Mouse (Mus musculus) kidney, embryonic 15.5 days (tissue): ENCODE measurements around the gene Actr10. TPM values are rescaled to one million over a fixed set of nuclear protein-coding genes. Genes with fewer than 3 reads are reported as not detected.

ENCODE experiments used
- ATAC-seq: fragments of 200-750 bp; cut with Nextera tagmentation; replicated peaks from 2 replicates; pipeline ENCODE4 v1.8.0; 2017; ENCODE audit warnings: moderate TSS enrichment; ENCODE audit not compliant: low FRiP score
- H3K27ac ChIP-seq: fragments of 300-500 bp; sonication (generic); 2 replicates; pipeline ENCODE4 v1.5.1; 2015; ENCODE audit warnings: mild to moderate bottlenecking, inconsistent platforms
- H3K27me3 ChIP-seq: fragments of 300-500 bp; sonication (generic); 2 replicates; pipeline ENCODE4 v1.6.1; 2015; ENCODE audit warnings: inconsistent platforms
- H3K36me3 ChIP-seq: fragments of 300-500 bp; sonication (generic); 2 replicates; pipeline ENCODE4 v1.6.1; 2015; ENCODE audit warnings: inconsistent platforms
- H3K4me1 ChIP-seq: fragments of 300-500 bp; sonication (generic); 2 replicates; pipeline ENCODE4 v1.6.1; 2015; ENCODE audit warnings: inconsistent platforms
- H3K4me2 ChIP-seq: fragments of 300-500 bp; sonication (generic); 2 replicates; pipeline ENCODE4 v1.6.1; 2015; ENCODE audit warnings: moderate library complexity, mild to moderate bottlenecking, inconsistent platforms
- H3K4me3 ChIP-seq: fragments of 300-500 bp; sonication (generic); replicated peaks from 2 replicates; pipeline ENCODE4 v1.5.1; 2015; ENCODE audit warnings: mild to moderate bottlenecking, inconsistent platforms
- H3K9ac ChIP-seq: fragments of 300-500 bp; sonication (generic); 2 replicates; pipeline ENCODE4 v1.6.1; 2015; ENCODE audit warnings: mild to moderate bottlenecking, inconsistent platforms
- H3K9me3 ChIP-seq: fragments of 300-500 bp; sonication (generic); replicated peaks from 2 replicates; pipeline ENCODE4 v1.6.1; 2016; ENCODE audit warnings: inconsistent platforms
- WGBS: fragments of 180-500 bp; shearing (Covaris S2); methylation state at CpG from one replicate; pipeline ENCODE4 v1.1.7; 2015; ENCODE audit warnings: mixed read lengths; 5-methylcytosine and 5-hydroxymethylcytosine counted together
- polyA plus RNA-seq: library from polyadenylated mRNA; unstranded; fragments of >200 nt; fragmentation: Nextera tagmentation; extraction: Ambion mirVana; gene quantifications from 2 replicates; pipeline ENCODE4 v1.2.1, GENCODE M21; 2015

The Actr10 gene
- polyA plus RNA-seq, 1 experiment from 2014 or later = 222 TPM

- Histone ChIP-seq H3K9me3 (no peaks in the 10 kb centered on the region), H3K9ac (peak overlapping the region; percentile 68), H3K4me2 (peak overlapping the region; percentile 68), H3K27me3 (no peaks in the 10 kb centered on the region), H3K4me3 (peak overlapping the region; percentile 73), H3K4me1 (peaks cover 6% of the 10 kb centered on the region), H3K27ac (peak overlapping the region; percentile 95), H3K36me3 (peaks cover 11% of the 10 kb centered on the region; the same call in 1 of the 2 replicates)
- WGBS = under 1% methylated on average over 15 of the region's 15 CpGs
- peak; percentile 74 for ATAC-seq
These were observed 31.2 kb downstream of the Actr10 start for GRCm38 (mm10) chr12:70968791-70969307.

GRCm38 (mm10) chr12:70969485-70970184, 32.0 kb downstream of the Actr10 start:
- Histone ChIP-seq H3K36me3 (peaks cover 3% of the 10 kb centered on the region; the same call in 1 of the 2 replicates), H3K27ac (peak overlapping the region; percentile 73), H3K9me3 (no peaks in the 10 kb centered on the region), H3K9ac (no peak overlapping the region), H3K4me2 (peak overlapping the region; percentile 62), H3K4me3 (peak overlapping the region; percentile 42), H3K27me3 (no peaks in the 10 kb centered on the region), H3K4me1 (peaks cover 6% of the 10 kb centered on the region)
- WGBS = 4% methylated on average over 17 of the region's 17 CpGs
- no peak for ATAC-seq

- Histone ChIP-seq H3K27me3 (no peaks in the 10 kb centered on the region), H3K27ac (0 out of 2 replicates have a peak overlapping the region, but pooled peaks have one; percentile 95), H3K9ac (no peak overlapping the region), H3K4me2 (peak overlapping the region; percentile 57), H3K36me3 (peaks cover 9% of the 10 kb centered on the region), H3K9me3 (no peaks in the 10 kb centered on the region), H3K4me1 (peaks cover 11% of the 10 kb centered on the region), H3K4me3 (no peak overlapping the region; the same call in 1 of the 2 replicates)
- 82% methylated on average over 4 of the region's 4 CpGs for WGBS
- ATAC-seq = no peak
These were observed 36.2 kb downstream of the Actr10 start for GRCm38 (mm10) chr12:70973831-70974230.

- Histone ChIP-seq H3K4me2 (peak within 1 kb of the TSS; percentile 65), H3K4me1 (peaks cover 11% of the 10 kb centered on the region), H3K27ac (peak within 1 kb of the TSS; percentile 95), H3K36me3 (peaks cover 17% of the 10 kb centered on the region), H3K9ac (peak within 1 kb of the TSS; percentile 86), H3K4me3 (peak within 1 kb of the TSS; percentile 71), H3K27me3 (no peaks in the 10 kb centered on the region), H3K9me3 (no peaks in the 10 kb centered on the region)
- under 1% methylated on average over 71 of the region's 71 CpGs for WGBS
- ATAC-seq = peak; percentile 99
These were observed 37.0 kb downstream of the Actr10 start, which contains the start of gene Psma3 for GRCm38 (mm10) chr12:70974441-70975266. Gene Psma3 (plus strand): TSS chr12:70974621.

GRCm38 (mm10) chr12:70975406-70975805, 37.7 kb downstream of the Actr10 start:
- H3K4me3 ChIP-seq = peak overlapping the region; percentile 71
- no peaks in the 10 kb centered on the region for H3K9me3 ChIP-seq
- no peak for ATAC-seq
- peaks cover 23% of the 10 kb centered on the region for H3K36me3 ChIP-seq
- 21% methylated on average over 10 of the region's 10 CpGs for WGBS
- H3K27ac ChIP-seq = peak overlapping the region; percentile 95
- H3K27me3 ChIP-seq = no peaks in the 10 kb centered on the region
- peak overlapping the region; percentile 65 for H3K4me2 ChIP-seq
- H3K9ac ChIP-seq = peak overlapping the region; percentile 86
- H3K4me1 ChIP-seq = peaks cover 11% of the 10 kb centered on the region

- H3K27me3 ChIP-seq = no peaks in the 10 kb centered on the region
These were observed 38.2 kb downstream of the Actr10 start for GRCm38 (mm10) chr12:70975891-70976290.

GRCm38 (mm10) chr12:70978345-70978744, 40.7 kb downstream of the Actr10 start:
- Histone ChIP-seq H3K9me3 (no peaks in the 10 kb centered on the region), H3K4me2 (no peak overlapping the region), H3K4me1 (peaks cover 11% of the 10 kb centered on the region), H3K36me3 (peaks cover 45% of the 10 kb centered on the region), H3K27me3 (no peaks in the 10 kb centered on the region), H3K4me3 (no peak overlapping the region), H3K9ac (no peak overlapping the region), H3K27ac (no peak overlapping the region)
- 87% methylated on average over 7 of the region's 7 CpGs for WGBS
- no peak for ATAC-seq

More at GRCm38 (mm10) chr12:70975891-70976290, 38.2 kb downstream of the Actr10 start:
- no peaks in the 10 kb centered on the region for H3K9me3 ChIP-seq
- WGBS = 60% methylated on average over 3 of the region's 3 CpGs
- H3K27ac ChIP-seq = no peak overlapping the region
- H3K9ac ChIP-seq = peak overlapping the region; percentile 86
- H3K4me1 ChIP-seq = peaks cover 11% of the 10 kb centered on the region
- ATAC-seq = no peak
- peaks cover 28% of the 10 kb centered on the region for H3K36me3 ChIP-seq
- H3K4me2 ChIP-seq = peak overlapping the region; percentile 65
- peak overlapping the region; percentile 71 for H3K4me3 ChIP-seq

GRCm38 (mm10) chr12:70984855-70985550, 47.3 kb downstream of the Actr10 start:
- WGBS = 95% methylated on average over 7 of the region's 7 CpGs
- no peaks in the 10 kb centered on the region for H3K27me3 ChIP-seq
- no peaks in the 10 kb centered on the region for H3K9me3 ChIP-seq
- no peaks in the 10 kb centered on the region for H3K4me1 ChIP-seq
- no peak overlapping the region for H3K27ac ChIP-seq
- no peak overlapping the region for H3K4me2 ChIP-seq
- H3K4me3 ChIP-seq = no peak overlapping the region
- ATAC-seq = no peak
- no peak overlapping the region for H3K9ac ChIP-seq
- peaks cover 91% of the 10 kb centered on the region for H3K36me3 ChIP-seq

- Histone ChIP-seq H3K36me3 (peaks cover 53% of the 10 kb centered on the region), H3K4me2 (no peak overlapping the region), H3K9me3 (no peaks in the 10 kb centered on the region), H3K4me3 (no peak overlapping the region), H3K4me1 (peaks cover 8% of the 10 kb centered on the region), H3K27ac (no peak overlapping the region), H3K9ac (no peak overlapping the region), H3K27me3 (no peaks in the 10 kb centered on the region)
- WGBS = 94% methylated on average over 5 of the region's 5 CpGs
- no peak for ATAC-seq
These were observed 59.6 kb downstream of the Actr10 start for GRCm38 (mm10) chr12:70997225-70997624.

GRCm38 (mm10) chr12:70999423-70999903, 61.8 kb downstream of the Actr10 start:
- WGBS = 36% methylated on average over 5 of the region's 5 CpGs
- H3K27me3 ChIP-seq = no peaks in the 10 kb centered on the region
- H3K27ac ChIP-seq = peak overlapping the region; percentile 79
- H3K36me3 ChIP-seq = peaks cover 47% of the 10 kb centered on the region
- no peak; the same call in 1 of the 2 replicates for ATAC-seq
- H3K4me2 ChIP-seq = peak overlapping the region; percentile 20; the same call in 1 of the 2 replicates
- H3K9ac ChIP-seq = no peak overlapping the region
- no peaks in the 10 kb centered on the region for H3K9me3 ChIP-seq
- no peak overlapping the region for H3K4me3 ChIP-seq
- peaks cover 8% of the 10 kb centered on the region for H3K4me1 ChIP-seq

- Histone ChIP-seq H3K4me1 (peaks cover 8% of the 10 kb centered on the region), H3K4me3 (no peak overlapping the region), H3K27ac (peak overlapping the region; percentile 79), H3K4me2 (no peak overlapping the region), H3K9me3 (no peaks in the 10 kb centered on the region), H3K9ac (no peak overlapping the region), H3K27me3 (no peaks in the 10 kb centered on the region), H3K36me3 (peaks cover 48% of the 10 kb centered on the region)
- WGBS = 84% methylated on average over 1 of the region's 1 CpGs
- ATAC-seq = no peak
These were observed 62.7 kb downstream of the Actr10 start for GRCm38 (mm10) chr12:71000344-71000743.
